Mouse (Mus musculus): Measurements from ENCODE around the gene Ppm1g. TPM values are rescaled to one million over a fixed set of nuclear protein-coding genes. Genes with fewer than 3 reads are reported as not detected.

The Ppm1g gene
- 208 and 271 TPM in 2 replicates for total RNA-seq (2017)

- ATAC-seq (replicated peaks; ENCODE audit: low read depth, poor library complexity, severe bottlenecking), result peak; percentile 83
Observed at GRCm38 (mm10) chr5:31220448-31221303, at the start of gene Ppm1g. Gene Ppm1g (minus strand): TSS chr5:31220687.

- 0 out of 2 replicates have a peak, but pooled peaks have one; percentile 8 for ATAC-seq (replicated peaks; ENCODE audit: low read depth, poor library complexity, severe bottlenecking)
Observed at GRCm38 (mm10) chr5:31267686-31268085, 47.2 kb upstream of the Ppm1g start.

GRCm38 (mm10) chr5:31266101-31266500 lies 45.6 kb upstream of the Ppm1g start:
- ATAC-seq (replicated peaks; ENCODE audit: low read depth, poor library complexity, severe bottlenecking), result no peak

- ATAC-seq (replicated peaks; ENCODE audit: low read depth, poor library complexity, severe bottlenecking), result no peak
Observed at GRCm38 (mm10) chr5:31257616-31258015, 37.1 kb upstream of the Ppm1g start.

- no peak for ATAC-seq (replicated peaks; ENCODE audit: low read depth, poor library complexity, severe bottlenecking)
Observed at GRCm38 (mm10) chr5:31255971-31256370, 35.5 kb upstream of the Ppm1g start.

- ATAC-seq (replicated peaks; ENCODE audit: low read depth, poor library complexity, severe bottlenecking), result no peak
Observed at GRCm38 (mm10) chr5:31255381-31255780, 34.9 kb upstream of the Ppm1g start.

GRCm38 (mm10) chr5:31254901-31255300 lies 34.4 kb upstream of the Ppm1g start:
- no peak for ATAC-seq (replicated peaks; ENCODE audit: low read depth, poor library complexity, severe bottlenecking)

GRCm38 (mm10) chr5:31254452-31254851 lies 34.0 kb upstream of the Ppm1g start:
- no peak for ATAC-seq (replicated peaks; ENCODE audit: low read depth, poor library complexity, severe bottlenecking)

- ATAC-seq (replicated peaks; ENCODE audit: low read depth, poor library complexity, severe bottlenecking), result no peak
Observed at GRCm38 (mm10) chr5:31253806-31254205, 33.3 kb upstream of the Ppm1g start.

GRCm38 (mm10) chr5:31252795-31253545 lies 32.5 kb upstream of the Ppm1g start:
- ATAC-seq (replicated peaks; ENCODE audit: low read depth, poor library complexity, severe bottlenecking), result no peak

- ATAC-seq (replicated peaks; ENCODE audit: low read depth, poor library complexity, severe bottlenecking), result no peak
Observed at GRCm38 (mm10) chr5:31252151-31252550, 31.7 kb upstream of the Ppm1g start.

GRCm38 (mm10) chr5:31251541-31252101 lies 31.1 kb upstream of the Ppm1g start, which contains the start of gene Krtcap3:
Gene Krtcap3 (plus strand): TSS chr5:31251691.
- 0 out of 2 replicates have a peak, but pooled peaks have one; percentile 9 for ATAC-seq (replicated peaks; ENCODE audit: low read depth, poor library complexity, severe bottlenecking)

- ATAC-seq (replicated peaks; ENCODE audit: low read depth, poor library complexity, severe bottlenecking), result no peak
Observed at GRCm38 (mm10) chr5:31250716-31251115, 30.2 kb upstream of the Ppm1g start.

- no peak for ATAC-seq (replicated peaks; ENCODE audit: low read depth, poor library complexity, severe bottlenecking)
Observed at GRCm38 (mm10) chr5:31242191-31242590, 21.7 kb upstream of the Ppm1g start.

GRCm38 (mm10) chr5:31241522-31242034 lies 21.1 kb upstream of the Ppm1g start:
- ATAC-seq (replicated peaks; ENCODE audit: low read depth, poor library complexity, severe bottlenecking), result no peak

- peak; percentile 99 for ATAC-seq (replicated peaks; ENCODE audit: low read depth, poor library complexity, severe bottlenecking)
Observed at GRCm38 (mm10) chr5:31240637-31241521, 20.4 kb upstream of the Ppm1g start, which contains the start of the genes Nrbp1 and Gm9970. Gene Nrbp1 (plus strand): TSS chr5:31240864. Gene Gm9970 (minus strand): TSS chr5:31241232.

GRCm38 (mm10) chr5:31226641-31227040 lies 6.2 kb upstream of the Ppm1g start:
- ATAC-seq (replicated peaks; ENCODE audit: low read depth, poor library complexity, severe bottlenecking), result no peak

- ATAC-seq (replicated peaks; ENCODE audit: low read depth, poor library complexity, severe bottlenecking), result no peak
Observed at GRCm38 (mm10) chr5:31222696-31223095, 2.2 kb upstream of the Ppm1g start.

- ATAC-seq (replicated peaks; ENCODE audit: low read depth, poor library complexity, severe bottlenecking), result peak; percentile 31; the same call in 1 of the 2 replicates
Observed at GRCm38 (mm10) chr5:31221304-31221945, 938 bp upstream of the Ppm1g start.
